Mouse (Mus musculus) urinary bladder, postnatal 4 days (tissue): ENCODE results near the gene Trp53bp2.

Experiments
- DNase-seq, 2 experiments: peaks; one replicate each; pipeline ENCODE4 v3.0.0; 2021 to 2022; ENCODE audit warnings: low spot score in 2 of 2

Trp53bp2 gene

DNA sequence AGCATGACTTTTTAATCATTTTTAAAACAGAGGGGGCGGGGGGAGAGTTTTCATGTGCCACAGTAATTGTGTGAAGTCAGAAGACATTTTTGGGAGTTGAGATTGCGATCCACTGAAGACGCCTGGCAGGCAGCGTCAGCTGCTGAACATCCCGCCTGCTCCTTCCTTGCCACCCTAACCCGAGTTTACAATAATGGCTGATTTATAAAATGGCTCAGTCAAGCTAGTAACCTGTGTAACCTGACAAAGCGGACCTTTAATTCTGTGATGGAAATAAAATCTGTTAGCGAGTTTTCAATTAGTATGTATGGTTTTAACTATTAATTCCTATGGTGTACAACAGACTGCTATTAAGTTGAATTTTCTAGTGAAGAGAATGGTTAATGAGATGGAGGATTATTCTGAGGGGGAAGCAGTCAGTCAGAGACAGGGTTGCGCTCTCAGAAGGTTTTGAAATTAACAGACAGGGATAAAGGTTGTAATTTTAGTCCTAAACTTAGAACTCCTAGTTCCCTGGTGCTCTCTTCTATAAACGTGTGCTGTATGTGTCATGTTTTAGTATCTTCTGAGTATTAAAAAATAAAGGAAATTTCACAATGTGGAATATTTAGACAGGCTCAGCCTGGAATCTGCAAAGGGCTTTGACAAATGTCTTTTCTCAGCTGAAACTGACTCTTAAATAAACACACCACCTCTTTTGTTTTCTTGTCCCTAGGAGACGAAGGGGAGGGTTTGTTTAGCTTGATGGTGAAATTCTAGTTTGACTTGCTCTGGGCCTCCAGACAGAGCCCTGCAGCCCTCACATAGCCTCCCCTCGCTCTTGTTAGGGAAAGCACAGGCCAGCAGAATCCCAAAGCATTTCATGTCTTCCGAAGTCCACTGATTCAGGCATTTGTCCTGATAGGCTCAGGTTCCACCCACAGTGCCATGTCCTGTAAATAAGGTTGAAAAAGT, 51.6 kb downstream of the Trp53bp2 start:
- DNase-seq, result no peak

DNA sequence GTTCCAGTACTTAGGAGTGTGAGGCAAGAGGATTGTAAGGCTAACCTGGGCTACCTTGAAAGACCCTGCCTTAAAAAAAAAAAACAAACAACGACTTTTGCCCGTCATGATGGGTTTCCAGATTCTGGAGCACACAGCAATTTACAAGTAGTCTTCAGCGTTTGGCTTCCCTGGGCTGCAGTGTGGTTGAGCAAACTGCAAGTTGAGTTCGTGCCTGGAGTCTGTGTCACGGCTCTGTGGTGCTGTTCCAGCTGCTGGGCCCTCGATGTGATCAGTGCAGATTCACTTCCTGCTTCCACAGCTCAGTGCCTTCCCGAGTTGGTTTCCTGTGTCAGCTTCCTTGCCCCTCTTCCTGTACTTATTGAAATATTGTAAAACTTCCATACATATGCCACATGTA, 52.3 kb downstream of the Trp53bp2 start:
- DNase-seq, result no peak

DNA sequence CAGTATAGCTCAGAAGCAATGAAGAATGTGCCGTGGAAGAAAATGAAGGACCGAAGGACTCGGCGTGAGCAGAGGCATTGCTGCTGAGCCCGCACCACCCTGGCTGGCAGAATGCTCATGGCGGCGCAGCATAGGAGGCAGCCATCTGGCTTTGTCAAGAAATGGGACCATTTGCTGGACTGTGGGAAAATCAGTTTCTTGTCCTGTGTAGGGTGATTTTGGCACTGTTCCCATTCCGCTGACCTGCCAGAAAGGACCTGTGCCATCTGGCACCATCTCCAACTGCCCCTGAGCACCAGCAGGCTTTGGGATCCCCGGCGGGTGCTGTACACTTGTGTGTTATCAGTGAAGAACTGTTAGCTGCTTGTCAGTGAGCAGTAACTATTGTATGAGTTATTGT, 52.8 kb downstream of the Trp53bp2 start:
- DNase-seq, result no peak

DNA sequence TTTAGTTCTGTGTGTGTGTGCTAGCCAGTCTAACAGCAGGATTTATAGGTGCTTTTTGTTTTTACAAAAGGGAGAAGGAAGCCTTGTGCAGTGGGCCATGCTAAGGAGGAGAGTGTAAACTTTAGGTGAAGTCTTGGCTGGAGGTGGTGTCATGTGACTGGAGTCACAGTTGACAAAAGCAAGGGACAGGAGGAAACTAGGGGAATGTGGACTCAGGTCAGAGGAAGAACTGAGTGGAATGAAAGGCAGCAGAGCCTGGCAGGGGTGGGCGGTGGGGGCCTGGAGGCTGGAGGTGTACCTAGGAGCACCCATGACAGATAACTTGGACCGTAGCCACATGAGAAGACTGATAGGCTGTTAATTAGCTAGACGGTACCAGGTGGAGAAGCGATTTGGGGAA, 56.3 kb downstream of the Trp53bp2 start:
- no peak for DNase-seq

DNA sequence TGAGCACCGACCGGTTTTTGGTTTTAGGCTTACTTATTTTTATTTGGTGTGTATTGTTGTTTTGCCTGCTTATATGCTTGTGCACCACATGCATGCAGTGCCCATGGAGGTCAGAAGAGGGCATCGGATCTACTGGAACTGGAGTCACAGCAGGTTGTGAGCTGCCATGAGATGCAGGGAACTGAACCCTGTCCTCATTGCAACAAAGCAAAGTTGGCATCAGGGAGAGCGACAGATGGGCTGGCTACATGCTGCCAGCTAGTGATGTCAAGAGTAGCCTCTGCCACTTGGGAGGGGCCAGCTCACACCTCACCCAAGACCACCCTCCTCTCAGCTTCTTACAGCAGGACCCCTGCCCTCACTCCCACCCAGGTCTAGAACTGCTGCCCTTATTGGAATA, 57.0 kb downstream of the Trp53bp2 start:
- no peak for DNase-seq

DNA sequence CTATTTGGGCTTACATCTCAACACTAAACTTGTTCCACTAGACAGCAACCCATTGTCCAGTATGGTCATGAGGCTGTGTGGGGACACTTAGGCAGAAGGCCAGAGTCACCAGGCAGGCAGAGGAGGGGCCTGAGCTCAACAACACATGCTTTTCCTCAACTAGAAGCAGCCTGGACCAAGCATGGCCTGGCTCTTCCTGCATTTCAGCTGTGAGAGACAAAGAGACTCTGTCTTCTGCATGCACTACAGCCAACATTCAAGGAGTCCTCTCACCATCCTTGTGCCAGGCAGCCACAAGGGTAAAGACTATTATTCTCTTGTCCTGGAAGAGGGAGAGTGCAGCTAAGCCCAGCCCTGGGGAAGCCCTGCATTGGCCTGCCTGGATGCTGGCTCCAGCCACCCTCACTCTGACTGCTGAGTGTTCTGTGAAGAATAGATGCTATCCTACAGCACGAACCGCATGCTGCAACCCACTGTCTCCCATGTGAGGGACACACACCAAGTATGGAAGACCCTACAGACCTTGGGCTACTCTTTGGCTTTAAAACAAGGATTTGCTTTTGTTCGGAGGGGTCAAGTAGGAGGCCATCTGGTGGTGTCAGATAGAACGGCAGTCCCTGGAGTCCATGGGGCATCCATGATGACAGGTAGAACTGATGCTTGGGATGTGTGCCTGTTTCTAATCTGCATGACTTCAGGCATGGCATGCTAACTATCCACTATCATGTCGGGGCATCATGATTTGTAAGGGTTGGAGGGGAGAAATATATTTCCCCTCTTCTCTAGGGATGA, 66.2 kb downstream of the Trp53bp2 start:
- DNase-seq, result no peak

DNA sequence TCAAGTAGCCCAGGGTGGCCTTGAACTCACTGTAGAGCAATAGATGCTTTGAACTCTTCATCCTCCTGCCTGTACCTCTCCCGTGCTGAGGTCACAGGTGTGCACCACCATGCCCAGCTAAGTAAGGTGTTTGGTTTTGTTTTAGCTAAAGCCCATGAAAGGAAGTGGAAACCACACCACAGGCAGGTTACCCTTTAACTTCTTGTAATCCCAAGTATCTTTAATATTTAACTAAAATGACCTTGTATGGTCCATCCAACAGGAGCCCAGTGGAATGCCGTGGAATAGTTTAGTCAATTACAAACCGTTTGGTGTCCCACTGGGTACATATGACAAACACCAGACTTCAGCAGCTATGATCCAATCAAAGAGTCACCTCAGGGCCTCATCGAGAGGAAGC, 70.0 kb downstream of the Trp53bp2 start:
- DNase-seq, result no peak

DNA sequence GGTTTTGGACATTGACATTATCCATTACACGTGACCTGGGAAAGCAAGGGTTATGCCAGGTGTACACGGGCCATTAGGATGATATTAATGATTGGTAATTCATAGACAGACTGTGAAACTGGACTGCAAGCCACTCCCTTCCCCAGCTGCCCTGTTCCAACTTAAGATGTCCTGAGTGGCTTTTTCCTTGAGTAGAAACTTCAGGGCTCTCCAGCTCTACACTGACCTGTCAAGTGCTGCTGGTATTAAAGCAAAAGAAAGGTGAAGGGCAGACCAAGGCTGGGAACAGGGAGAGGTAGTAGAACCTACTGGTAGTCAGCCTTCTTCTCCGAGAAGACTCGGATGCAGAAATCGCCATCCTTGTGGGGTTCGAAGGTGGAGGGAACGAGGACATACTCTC, 72.2 kb downstream of the Trp53bp2 start:
- DNase-seq, result no peak

DNA sequence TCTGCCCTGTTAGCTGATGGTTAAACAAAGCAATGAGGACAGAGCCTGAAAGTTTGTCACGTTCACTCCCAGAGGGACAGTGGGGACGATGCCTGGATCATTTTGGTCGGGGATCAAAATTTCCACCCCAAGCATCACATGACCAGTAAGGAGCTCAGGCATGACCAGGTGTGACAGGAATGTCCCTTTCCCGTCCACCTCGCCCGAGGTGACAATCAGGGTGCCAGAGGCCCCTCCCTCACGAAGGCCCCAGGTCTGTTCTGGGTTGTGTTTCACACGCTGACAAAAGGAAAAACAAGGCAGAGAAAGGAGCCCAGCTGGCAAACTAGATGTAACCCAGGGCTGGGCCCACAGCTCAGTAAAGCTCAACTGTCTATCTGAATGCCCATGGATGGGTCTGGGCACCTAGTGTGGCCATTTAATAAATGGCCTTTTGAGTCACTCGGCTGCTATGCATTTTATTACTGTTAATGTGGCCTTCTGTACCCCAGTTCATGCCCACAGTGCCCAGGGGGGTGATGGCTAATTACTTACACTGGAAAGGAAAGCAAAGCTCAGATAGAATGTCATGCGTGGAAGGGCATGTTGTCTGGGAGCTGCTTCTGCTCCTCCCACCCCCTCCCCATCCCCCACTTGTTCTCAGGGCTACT, 72.8 kb downstream of the Trp53bp2 start:
- no peak for DNase-seq

DNA sequence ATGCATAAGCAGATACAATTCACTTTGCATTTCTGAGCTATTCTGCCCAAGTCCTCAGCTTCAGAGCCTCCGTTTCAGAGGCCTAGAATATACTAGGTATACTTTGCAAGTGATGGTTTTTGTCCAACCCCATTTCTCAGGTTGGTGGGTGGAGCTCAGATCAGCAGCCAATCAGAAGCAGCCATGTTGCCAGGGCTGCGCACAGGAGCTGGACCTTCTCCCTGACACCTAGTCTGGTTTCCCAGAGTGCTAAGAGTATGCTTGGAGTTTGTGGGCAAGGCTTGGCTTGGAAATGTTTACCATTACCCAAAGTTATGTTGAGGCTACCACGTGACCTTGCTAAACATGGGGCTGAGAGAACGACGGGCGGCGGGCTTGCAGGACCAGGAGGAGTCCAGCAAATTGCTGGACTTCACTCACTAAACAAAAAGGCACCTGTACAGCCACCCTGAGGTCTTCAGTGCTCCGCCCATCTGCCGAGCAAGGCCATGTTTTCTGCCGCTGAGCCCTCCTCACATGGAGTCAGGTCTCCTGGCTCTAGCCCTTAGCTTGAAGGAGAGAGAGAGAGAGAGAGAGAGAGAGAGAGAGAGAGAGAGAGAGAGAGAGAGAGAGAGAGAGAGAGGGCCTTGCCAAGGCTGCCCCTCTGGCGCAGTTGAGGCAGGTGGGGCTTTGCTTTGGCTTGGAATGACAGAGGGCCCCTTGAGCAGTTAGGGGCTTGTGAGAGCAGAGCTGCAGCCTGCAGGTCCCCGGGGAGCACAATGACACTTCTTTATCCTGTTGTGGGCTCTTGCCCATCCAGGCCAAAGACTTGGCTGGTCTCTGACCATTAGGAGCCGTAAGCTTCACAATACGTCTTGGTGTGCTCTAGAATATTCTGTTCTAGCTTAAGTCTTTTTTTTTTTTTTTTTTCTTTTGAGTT, 74.3 kb downstream of the Trp53bp2 start:
- DNase-seq, result no peak

DNA sequence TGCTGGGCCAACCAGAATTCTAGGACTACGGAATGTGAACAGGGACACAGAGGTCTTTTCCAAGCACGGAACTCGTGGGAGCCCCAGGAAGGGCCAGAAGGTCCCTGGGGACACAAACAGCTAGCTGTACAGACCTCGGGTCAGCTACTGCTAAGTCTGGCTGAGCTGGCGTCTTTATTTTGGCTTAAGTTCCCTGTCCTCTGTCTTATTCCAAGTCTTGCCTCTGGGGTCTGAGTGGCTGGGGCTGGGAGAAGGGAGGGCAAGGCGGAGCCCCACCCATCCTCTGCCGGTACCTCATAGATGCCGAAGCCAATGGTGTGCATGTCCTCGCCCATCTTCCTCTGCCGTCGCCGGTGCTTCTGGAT, 74.9 kb downstream of the Trp53bp2 start:
- DNase-seq, result no peak

DNA sequence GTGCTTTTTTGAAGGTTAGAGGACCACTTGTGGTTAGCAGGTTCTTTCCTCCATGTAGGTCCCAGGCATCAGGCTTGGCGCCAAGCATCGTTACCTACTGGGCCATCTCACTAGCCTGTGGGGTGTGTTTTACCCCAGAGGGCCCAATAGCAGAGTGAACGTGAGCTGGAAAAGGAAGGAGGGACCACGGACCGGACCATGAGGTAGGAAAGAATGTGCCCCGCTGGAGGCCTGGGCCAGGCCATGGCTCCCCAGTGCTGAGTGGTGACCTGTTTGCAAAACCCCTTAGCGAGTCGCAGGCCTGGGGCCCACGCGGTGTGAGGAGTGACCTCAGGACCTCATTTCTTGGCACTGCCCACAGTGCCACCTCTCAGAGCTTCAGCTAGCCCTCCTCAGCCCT, 79.5 kb downstream of the Trp53bp2 start:
- DNase-seq, result no peak

DNA sequence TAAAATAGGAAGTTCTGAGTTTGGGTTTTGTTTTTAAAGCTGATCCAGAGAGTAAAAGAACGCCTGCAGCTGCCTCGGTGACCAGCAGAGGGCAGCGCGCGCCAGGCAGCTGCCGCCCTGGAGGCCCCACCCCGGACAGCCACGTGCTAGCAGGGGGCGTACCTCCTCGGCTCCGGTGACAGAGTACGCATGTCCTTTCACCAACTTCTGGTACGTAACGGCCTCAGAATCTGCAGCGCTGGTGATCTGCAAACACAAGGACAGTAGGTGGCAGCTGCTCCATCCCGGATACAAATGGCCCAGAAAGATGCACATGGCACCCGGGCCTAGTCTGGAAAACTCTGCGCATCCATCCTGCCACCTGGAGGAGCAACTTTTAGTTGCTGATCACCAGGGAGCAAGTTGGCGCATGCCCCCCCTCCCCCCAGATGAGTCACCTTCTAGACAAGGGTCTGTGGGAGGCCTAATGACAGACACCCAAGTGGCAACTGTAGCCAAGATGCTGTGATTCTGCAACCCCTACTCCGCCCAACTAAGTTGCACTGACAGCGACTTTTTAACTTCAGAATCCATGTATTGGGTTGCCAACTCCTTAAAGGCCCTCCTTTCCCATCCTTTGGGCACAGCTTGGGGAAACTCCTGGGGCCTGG, 81.0 kb downstream of the Trp53bp2 start:
- DNase-seq, result peak; percentile 89 to 92

DNA sequence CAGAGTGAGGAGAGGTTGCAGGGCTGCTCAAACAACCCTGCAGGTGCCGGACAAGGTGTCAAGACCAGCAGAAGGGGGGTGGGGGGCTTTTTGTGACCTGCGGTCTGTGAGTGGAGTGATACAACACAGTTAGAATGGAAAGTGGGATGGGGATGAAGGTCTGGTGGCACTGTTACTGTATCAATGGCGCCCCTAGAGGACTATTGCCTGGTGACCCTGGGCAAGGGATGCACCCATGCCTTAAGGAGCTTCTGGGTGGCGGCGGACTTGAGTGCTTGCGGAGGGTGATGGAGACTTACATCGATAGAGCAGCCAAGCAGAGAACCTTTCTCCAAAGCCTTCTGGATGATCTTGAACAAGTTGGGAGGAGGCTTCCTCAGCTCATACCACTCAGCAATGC, 81.6 kb downstream of the Trp53bp2 start:
- DNase-seq, result no peak

DNA sequence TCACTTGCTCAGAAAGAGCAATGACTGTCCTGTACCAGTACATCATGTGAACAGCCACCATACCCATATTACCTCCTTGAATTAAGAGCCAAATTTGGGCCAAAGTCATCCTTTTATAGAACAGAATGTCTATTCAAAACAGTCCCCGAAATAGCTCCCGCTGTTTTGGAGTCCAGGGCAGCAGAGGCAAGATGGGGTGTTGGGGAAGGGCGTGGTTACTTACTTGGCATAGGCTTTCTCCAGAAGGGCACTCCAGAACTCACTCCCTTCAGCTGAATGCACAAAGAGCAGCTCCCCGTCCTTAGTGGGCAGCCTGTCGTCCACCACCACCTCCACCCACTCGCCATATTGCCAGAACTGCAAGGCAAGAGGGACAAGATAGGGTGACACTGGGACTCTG, 82.9 kb downstream of the Trp53bp2 start:
- DNase-seq, result no peak

DNA sequence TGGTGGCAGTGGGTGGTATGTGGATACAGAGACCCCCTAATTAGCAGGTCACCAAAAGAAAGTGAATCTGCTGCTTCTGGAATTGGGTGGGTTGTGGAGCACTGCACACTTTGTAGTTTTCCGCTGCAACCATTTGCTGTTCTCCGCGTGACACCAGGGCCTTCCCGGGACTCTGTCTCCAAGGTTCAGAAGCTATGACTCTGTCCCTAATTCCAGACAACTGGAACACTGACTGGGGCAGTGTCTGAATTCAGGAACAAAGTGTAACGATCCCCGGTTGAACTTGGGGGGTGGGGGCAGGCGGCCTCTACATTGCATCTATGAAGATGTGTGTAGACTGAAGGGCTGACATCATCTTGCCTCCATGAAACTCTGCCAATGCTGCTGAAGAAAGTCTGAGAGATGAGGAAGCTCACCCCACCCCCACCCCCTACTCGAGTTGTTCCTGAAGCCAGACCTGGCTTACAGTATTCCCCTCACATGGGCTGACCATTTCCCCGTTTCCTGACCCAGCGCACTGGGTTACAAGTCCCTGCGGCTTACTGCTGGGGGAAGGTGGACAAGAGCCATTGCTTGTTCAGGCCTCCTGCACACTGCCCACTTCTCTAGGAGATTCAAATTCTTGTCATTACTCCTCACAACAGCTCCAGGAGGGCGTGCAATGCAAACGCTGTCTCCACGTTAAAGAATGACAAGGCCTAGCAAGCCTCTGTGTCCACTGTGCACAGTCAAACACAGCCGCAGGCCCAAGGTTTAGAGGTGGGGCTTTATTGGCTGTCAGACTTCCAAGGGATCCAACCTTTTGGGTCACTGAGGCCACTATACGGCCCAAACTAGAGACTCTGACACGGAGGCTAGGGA, 85.5 kb downstream of the Trp53bp2 start:
- DNase-seq, result no peak

DNA sequence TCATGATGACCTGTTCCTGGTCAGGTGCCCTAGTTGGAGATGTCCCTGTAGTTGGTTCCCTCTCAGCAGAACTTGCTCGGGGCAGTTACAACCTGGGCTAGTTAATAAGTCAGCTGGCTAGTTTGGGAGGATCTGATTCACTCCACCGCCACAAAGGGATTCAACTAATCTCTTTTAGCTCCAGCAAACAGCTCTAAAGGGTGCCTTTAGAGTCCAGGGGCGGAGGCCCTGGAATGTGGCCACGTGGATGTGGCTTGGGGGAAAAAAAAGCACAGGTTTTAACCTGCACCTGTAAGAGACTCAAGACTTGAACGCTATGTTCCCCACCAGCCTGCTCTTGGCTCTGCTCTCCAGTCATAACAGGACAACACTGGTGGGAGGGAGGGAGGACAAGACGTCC, 87.7 kb downstream of the Trp53bp2 start:
- DNase-seq, result no peak

DNA sequence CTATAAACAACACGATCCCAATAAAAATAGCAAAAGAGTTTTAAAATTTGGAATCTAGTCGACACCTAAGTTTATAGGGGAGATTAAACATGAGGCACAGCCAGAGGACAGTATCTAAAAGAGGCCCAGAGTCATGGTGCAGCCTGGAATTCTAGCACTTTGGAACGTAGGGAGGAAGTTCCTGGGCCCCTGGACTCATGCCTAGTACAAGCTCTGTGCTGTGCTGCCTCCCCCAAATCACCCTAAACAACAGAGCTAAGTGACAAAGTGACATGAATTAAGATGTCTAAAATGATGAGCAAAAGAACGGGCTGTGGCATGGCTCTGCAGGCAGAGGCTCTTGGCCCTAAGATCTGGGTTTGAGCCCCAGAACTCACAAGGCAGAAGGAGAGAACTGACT, 88.8 kb downstream of the Trp53bp2 start:
- no peak for DNase-seq

DNA sequence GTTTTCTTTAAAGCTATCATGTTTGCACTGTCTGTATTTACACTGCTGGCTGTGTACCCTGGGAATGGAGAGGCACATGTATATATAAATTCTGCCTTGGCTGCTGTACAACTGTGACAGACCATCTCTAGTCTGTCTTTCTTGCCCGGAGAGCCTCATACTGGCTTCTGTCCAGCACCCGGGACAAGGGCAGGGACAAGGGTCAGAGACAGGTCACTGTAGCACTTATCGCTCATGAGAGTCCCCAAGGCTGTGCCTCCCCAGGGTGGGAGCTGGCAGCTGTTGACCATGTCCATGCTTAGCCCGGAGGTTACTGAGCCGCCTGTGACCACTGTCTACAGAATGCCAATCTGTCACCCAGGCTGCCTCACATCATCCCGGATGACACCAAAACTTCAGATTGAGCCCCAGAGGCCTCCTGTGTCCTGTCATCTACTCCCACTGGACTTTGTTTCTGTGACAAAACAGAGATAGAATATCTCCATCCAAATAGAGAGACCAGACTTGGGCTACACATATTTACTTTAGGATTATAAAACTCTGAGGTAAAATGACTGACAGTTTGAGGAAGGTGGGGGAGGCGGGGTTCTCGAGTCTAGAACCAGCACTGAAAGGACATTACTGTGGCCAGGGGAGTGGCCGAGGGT, 90.6 kb downstream of the Trp53bp2 start:
- peak in 1 of 2 experiments; percentile 43 for DNase-seq
